Mouse (Mus musculus): ENCODE results near the gene Vmn1r65. TPM values are rescaled to one million over a fixed set of nuclear protein-coding genes. Genes with fewer than 3 reads are reported as not detected.
"Not testable (repeated sequence)": the region's sequence is repeated elsewhere in the genome, so short reads cannot be mapped to it uniquely, and the experiment has no call there.

Gene Vmn1r65
- not detected for total RNA-seq (2021)
- long read RNA-seq, experiment 1: 0 reads
- long read RNA-seq, experiment 2: 0 reads

GRCm38 (mm10) chr7:6010910-6011309 is at the start of gene Vmn1r65:
Gene Vmn1r65 (minus strand): TSS chr7:6011010.
- intact Hi-C loops (cut with DNase I): no loop called here
- no peak for DNase-seq

- intact Hi-C loops (cut with DNase I): no loop called here
- no peak for DNase-seq
These were observed 34.1 kb upstream of the Vmn1r65 start, which contains the start of gene Nlrp4c for GRCm38 (mm10) chr7:6044861-6045260. Gene Nlrp4c (plus strand): TSS chr7:6045161.

- DNase-seq; intact Hi-C loops (cut with DNase I): not testable (repeated sequence)
These were observed 28.4 kb downstream of the Vmn1r65 start for GRCm38 (mm10) chr7:5982426-5982825.

GRCm38 (mm10) chr7:5972546-5972945 is 38.3 kb downstream of the Vmn1r65 start:
- DNase-seq; intact Hi-C loops (cut with DNase I): not testable (repeated sequence)

Other genes with a start within 250 kb of the Vmn1r65 start
- gene Vmn1r63, start 205.6 kb downstream of the Vmn1r65 start, total RNA-seq (2021): not detected
- gene Vmn1r64, start 126.5 kb downstream of the Vmn1r65 start, total RNA-seq (2021): not detected
- gene Nlrp4c, start 34.2 kb upstream of the Vmn1r65 start, total RNA-seq (2021): not detected
- 10 to 100 TPM; 26.1 to 29.2 TPM for gene Zfp787, start 145.0 kb upstream of the Vmn1r65 start, total RNA-seq (2021)
- gene Zfp444, start 161.2 kb upstream of the Vmn1r65 start, total RNA-seq (2021): 1 to 10 TPM; 7.2 to 8.3 TPM
- not detected for gene Galp, start 186.1 kb upstream of the Vmn1r65 start, total RNA-seq (2021)
- not detected for gene Zscan5b, start 211.3 kb upstream of the Vmn1r65 start, total RNA-seq (2021)
- not detected for gene Epp13, start 241.7 kb upstream of the Vmn1r65 start, total RNA-seq (2021)

Measured in gastrocnemius, postnatal 36 days (tissue).